Mouse (Mus musculus) spleen, postnatal 36 days (tissue): ENCODE results near the gene Ccdc38.
A peak's percentile ranks its signal among the peaks of the same experiment; 100 is the strongest.

Experiments used
- DNase-seq, 2 experiments: peaks; one replicate each; pipeline ENCODE4 v3.0.0; 2022; ENCODE audit warnings: low spot score in 2 of 2, mixed read lengths in 1 of 2

Gene Ccdc38

DNA sequence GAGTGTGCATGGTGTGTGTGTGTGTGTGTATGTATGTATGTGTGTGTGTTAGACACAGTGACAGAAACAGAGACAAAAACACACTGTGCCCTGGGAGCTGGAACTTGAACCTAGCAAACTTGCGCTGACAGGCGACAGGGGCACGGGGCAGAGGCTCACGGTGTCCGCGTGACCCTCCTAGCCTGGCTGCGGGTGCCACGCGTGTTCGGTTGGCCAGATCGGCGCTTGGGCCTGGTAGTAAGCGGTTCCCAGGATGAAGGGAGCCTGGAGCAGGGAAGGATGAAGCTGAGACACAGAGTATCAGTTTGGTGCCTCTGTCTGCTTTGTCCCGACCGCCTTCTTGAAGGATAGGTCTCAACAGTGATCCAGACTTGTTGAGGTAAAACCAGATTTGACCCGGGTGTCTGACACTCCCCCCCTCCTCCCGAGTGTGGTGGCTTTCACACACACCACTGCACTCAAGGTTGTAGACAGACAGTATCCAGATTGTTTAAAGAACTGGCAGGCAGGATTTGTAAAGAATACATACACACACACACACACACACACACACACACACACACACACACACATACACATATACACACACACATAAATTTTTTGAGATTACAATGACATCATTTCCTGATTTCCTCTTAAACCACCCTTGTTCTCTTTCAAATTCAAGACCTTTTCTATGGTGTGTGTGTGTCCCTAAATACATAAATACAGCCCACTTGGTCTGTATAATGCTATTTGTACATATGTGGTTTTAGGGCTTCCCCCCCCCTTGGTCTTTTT lies at the start of gene Ccdc38:
Ccdc38 (plus strand) TSS at position 202 of the 780 bp plus-strand sequence.
- DNase-seq = peak in 1 of 2 experiments; percentile 22

DNA sequence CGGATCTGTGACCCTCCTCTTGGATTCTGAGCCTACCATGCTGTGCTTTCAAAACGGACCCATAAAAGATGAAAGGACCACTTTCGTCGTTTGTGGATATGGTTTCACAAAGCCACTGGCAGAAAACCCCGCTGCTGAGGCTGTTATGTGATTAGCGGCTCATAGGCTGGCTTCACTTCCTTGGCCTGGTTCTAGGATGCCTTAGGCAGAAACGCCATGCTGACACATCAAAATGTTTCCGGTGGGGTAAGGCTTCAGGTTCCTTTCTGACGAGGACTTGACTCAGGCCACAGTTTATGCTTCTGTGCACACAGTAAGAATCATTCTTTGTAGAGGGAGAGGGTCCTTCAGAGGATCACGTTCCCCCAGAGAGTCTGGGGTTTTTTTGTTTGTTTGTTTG lies 39.6 kb upstream of the Ccdc38 start:
- no peak for DNase-seq

DNA sequence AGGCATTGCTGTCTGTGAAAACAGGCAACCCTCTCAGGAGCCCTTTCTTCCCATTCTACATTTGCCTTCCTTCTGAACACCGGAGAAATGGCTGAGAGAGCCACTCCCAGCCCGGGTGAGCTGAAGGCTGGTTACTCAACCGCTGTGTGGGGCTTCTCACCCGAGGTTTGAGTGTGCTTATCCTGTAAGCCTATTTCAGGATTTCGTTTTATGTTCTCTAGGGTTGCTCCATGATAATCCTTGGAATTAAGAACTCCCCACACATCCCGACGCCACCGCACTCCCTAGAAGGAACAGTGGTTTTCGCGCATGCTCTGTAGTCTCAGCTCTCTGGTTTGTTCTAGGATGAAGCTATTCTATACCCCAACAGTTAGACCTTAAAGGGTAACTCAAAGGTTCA lies 39.1 kb upstream of the Ccdc38 start:
- no peak for DNase-seq

DNA sequence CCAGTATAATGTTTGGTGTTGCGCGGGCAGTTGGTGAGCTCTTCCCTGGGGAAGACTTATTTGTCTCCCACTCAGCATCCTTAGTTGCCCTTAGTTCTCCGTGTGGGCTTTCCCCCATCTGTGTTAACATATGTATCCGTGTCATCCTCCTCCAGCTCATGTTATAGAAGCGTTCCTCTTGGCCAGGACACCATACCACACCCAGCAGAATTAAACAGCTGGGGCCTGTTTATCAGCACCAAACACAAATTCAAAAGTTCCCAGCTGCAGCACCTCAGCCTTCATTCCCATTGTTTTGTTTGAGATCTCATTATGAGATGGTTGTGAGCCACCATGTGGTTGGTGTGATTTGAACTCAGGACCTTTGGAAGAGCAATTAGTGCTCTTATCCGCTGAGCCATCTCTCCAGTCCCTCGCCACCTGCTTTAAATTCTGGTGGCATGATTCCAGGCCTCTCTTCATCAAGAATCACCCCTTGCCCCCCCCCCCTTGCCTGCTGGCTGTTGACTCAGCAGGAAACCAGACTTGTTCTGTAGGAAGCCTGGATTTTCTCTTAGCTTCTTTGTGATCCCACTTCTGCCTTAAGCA lies 32.0 kb upstream of the Ccdc38 start:
- no peak for DNase-seq

DNA sequence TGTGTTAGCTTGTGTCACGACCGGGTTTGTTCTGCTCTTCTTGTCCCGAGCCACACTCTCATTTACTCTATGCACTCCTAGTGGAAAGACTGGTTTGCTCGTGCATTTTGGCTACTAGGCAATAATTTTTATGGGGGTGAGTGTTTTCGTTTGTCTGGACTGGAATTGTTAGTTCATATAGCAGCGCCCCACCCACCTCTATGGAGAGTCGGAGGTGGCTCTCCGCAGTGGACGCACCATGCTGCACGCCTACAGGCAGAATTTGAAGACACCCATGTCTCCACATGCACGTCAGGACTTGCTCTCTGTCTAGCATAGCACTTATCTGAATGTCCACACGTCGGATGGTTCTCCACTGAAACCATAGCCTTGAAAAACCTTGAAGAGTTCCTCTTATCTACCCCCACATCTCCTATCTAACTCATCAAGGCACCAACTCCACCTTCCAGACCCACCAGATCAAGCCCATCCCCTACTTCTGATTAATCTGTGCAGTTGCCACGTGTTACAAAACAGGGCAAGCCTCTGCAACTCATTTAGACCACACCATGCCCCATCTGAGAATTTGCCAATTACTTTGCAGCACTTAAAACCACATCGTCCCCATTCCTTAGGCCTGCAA lies 30.8 kb upstream of the Ccdc38 start:
- no peak for DNase-seq

DNA sequence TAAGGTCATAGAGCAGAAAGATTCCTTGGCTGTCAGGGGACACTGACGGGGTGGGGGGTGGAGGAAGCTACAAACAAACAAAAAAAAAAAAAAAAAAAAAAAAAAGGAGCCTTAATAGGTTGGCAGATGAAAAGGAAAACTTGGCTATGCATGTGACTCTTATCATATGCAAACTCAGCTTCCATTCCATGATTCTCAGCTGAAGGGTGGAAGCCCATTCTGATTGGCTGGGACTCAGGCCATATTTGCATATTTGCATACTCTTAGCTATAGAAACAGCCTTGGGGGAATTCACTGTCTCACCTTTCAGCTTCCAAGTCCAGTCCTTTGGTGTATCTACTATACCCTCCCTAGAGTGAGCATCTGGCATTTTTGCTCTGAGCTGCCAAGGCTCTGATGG lies 25.0 kb upstream of the Ccdc38 start:
- no peak for DNase-seq

DNA sequence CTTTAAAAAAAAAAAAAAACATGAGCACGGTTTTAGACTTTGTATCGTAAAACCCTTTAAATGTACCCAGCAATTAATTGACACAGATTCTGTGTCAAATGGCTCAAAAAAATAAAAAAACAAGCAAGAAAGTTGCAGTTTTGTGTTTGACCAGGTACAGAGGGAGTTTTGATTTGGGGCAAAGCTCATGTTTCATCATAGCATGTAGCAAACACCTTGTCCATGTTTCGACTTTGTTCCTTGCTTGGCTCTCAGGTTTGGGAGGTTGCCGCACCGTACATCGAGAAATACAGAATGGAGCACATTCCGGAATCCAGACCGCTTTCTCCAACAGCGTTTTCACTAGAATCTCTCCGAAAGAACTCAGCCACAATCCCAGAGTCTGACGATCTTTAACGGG lies 24.5 kb upstream of the Ccdc38 start:
- no peak for DNase-seq

DNA sequence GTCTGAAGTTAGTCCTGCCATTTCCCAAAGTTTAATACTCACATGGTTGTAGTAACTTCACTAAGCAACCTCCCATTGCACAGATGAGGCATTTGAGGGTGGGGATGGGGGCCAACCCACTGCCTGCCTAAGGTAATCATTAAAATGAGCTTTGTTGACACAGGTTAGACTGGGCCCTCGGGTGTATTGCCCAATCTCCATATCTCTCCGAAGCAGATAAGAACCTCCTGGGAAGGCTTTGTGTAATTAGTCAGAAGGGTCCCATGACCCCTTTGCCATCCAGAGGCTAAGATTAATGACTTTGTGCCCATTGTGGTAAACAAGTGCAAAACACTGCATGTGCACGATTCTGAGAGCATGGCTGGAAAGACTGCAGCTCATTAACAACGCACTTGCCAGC lies 22.7 kb upstream of the Ccdc38 start:
- no peak for DNase-seq

DNA sequence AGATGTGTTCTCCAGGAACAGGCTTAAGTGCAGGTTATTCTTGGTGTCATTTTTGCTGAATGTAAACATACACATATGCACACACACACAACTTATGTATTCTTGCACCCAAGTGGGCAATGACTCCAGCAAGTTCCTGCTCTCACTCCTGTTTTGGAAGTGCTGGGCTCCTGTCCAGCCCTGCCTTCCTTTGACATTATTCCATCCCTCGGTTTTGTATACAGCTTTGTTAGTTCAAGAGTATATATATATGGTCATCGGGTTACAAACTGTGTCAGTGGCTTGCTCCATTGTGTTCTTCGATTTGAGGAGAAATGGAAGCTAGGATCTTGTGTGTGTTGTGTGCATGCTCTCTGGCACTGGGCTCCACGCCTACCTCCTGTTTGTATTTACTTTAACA lies 22.2 kb upstream of the Ccdc38 start:
- no peak for DNase-seq

DNA sequence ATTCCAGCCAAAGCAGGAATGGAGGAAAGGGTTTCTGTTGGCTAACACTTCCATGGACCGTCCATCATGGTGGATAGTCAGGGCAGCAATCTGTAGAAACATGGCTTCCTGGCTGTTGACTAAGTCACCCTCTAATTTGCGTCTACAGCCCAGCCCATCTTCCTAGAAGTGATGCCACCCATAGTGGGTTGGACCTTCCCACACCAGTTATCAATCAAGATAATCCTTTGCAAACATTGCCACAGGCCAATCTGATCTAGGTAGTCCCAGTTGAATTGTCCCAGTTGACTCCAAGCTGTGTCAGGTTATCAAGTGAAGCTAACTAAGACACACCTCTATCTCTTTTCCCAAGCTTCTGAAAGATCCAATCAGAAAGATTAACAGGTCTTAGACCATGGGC lies 21.8 kb upstream of the Ccdc38 start:
- no peak for DNase-seq

DNA sequence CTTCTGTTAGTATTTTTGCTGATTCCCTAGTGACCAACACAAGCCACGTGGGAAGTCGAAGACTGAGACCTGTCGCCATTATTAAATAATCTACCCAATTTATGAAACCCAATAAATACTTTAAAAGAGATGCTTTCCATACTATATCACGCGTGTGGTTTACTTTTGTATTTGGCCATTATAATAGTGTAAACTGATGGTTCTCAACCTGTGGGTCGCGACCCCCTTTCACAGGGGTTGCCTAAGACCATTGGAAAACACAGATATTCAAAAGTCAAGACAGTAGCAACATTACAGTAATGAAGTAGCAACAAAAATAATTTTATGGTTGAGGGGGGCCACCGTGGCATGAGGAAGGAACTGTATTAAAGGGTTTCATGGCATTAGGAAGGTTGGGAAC lies 21.3 kb upstream of the Ccdc38 start:
- DNase-seq = no peak

DNA sequence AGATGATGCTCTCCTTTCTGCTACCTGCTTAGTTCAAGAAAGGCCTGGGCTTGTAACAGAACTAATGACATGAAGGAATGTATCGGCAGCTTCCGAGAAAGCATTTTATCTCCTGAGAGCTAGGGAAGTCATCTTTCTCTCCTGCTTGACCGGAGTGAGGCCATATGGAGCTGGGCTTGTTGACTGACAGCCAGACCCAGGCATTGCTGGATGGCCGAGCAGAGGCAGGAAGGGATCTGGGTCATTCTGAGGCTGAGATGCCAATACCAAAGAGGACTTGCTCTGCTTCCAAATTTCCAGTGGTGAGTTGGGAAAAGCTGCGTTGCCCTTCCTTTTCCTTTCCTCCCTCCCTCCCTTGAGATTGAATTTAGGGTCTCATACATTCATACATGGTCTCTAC lies 20.7 kb upstream of the Ccdc38 start:
- no peak for DNase-seq

DNA sequence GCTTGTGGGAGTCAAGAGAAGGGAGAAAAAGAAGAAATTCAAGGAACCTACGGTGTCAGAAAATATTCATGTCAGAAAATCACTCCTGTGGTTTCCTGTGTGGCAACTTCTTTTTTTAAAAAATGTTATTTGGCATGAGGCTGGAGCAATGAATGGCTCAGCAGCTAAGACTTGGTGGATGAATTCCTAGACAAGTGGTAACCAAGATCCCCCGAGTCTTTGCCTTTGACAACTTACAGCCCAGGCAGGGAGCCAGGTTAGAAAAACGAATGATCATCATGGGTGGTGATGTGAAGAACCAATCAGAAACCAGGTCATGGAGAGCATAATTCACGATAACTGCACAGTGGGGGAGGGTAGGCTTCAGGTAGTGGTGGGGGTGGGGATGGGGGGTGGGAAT lies 19.4 kb upstream of the Ccdc38 start:
- no peak for DNase-seq

DNA sequence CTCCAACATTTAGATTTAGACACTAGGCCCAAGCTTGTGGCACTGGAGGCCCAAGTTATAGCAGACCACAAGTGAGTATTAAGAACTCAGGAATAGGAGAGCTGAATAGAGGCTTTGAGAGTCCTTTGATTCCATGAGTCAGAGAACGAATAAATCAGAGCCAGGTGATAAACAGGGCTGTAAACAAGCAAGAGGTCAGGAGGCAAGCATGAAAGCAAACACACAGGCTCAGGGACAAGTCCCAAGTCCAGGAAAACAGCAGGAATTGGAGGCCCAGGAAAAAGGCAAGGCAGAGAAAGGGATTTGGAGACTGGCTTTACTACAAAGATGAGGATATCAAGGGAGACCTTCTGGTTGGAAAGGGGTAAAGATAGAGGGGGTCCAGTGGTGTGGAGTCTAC lies 15.1 kb upstream of the Ccdc38 start:
- no peak for DNase-seq

DNA sequence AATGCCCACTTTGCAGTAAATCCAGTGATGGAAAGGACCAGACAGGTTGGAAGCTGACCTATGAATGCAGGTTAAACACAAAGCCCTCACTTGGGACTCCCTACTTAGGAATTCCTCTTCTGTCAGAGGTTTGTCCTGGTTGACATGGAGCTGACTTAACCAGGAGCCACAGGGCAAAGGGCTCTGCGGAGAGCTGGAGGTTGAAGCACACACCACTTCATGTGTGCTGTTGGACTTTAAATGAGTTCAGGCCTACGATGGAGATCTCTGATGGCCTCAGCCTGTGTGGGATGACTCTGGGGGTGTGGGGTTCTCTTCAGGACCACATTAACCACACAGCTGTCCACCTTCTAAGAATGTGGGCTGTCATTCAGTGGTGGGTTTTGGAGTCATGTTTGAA lies 2.1 kb upstream of the Ccdc38 start:
- DNase-seq = no peak

DNA sequence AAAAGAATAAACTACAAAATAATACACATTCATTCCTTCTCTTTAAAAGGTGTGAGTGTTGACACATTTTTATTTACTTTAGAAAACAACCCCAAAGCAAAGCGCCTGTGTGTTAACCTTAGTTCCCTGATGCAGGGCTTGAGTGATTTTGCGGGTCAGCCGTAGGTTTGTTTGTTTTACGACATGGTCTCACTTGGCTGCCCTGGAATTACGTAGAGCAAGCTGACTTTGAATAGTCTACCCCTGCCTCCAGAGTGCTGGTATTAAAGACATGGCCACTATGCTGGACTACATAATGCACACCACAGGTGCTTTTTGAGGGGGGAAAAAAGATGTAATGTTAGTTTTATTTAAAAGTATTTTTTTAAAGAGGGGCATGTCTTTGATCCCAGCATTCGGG lies 1.6 kb upstream of the Ccdc38 start:
- DNase-seq = no peak

DNA sequence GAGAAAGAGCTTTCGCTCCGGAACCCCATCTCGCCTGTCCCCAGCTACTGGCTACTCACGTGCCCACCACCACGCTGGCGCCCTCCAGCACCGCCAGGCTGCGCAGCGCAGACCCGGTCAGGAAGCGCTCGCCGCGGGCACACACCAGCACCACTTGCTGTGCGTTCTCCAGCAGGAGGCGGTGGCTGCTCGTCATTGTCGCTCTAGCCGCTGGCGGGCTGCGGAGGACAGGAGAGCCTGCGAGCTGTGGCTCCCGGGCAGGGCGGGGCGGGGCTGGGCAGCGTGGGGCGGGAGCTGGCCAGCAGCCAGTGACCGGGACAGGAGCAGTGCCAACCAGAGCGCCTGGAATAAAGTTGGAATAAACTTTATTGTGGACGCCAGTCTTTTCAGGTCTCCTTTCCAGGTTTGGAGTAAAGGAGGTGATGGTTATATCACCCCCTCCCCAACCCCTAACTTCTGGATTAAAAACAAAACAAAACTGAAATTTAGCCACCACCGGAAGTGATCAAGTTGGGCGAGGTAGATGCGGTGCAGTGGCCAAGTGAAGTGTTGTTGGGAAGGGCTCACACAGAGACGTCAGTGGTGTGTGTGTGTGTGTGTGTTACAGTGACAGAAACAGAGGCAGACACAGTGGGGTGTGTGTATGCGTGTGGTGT lies 529 bp upstream of the Ccdc38 start, which contains the start of gene Amdhd1:
Amdhd1 (minus strand) TSS at position 259 of the 656 bp plus-strand sequence.
- DNase-seq = peak; percentile 86

DNA sequence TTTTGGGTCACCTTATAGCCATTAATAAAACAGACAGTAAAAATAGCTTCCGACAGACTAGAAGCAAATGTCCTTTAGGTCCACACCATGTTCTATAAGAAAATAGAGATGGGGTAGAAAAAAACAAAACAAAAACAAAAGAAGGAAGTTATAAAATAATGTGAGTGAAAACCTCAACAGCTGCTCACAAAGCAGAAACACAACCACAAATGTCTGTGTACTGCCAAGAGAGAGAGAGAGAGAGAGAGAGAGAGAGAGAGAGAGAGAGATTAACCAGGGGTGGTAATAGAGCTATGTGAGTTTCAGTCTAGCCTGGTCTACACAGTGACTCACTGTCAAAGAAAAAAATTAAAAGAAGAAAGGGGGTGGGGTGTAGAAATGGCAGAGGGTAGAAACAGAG lies 1.2 kb downstream of the Ccdc38 start:
- DNase-seq = no peak

DNA sequence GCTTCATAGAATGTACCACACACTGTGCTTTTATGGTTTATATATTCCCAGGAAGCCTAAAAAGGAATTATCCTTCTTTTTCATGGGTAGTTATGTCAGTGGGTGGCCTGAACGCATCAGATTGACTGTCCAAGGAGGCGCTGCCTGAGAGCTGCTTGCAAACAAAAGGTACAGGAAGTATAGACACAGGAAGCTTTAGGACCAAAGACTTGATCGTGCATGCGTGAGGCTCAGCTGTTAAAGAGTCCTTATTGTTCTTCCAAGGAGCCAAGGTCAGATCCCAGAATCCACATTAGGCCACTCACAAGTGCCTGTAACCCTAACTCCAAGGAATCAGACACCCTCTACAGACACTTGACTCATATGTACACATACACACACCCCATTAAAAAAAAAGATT lies 1.9 kb downstream of the Ccdc38 start:
- no peak for DNase-seq

DNA sequence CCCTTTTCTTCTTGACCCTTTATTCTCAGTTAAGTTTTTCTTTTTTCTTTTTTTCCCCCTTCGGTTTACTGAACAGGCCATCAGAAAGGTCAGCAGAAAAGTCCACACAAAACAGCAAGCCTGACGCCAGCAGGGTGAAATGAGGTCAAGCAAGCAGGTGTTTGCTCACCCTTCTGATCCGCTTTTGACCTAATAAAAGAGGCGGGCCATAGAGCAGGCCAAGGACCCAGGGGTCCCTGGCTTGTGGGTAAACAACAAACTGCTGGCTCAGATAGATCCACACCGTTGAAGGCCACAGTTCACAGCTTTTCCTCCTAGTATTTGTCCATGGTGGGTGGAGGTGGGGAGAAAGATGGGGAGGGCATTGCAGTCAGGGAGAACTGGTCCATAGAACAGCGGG lies 2.7 kb downstream of the Ccdc38 start:
- DNase-seq = no peak

DNA sequence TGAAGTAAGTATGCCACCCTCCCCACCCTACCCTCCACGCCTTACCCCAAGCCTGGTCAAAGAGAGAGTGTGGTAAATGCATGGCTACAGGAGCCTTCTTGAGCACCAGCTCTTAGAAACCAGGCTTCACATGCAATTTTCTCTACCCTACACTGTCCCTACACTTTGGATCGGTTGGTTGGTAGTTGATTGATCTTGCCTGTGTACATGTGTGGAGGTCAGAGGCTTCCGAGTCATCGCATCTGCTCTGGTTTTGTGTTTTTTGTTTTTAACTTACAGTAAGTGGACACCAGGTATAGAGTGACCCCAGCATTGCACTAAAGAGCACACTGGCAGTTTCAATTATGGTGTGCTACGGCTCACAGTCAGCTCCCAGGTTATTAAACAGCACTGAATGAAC lies 3.7 kb downstream of the Ccdc38 start:
- DNase-seq = no peak

DNA sequence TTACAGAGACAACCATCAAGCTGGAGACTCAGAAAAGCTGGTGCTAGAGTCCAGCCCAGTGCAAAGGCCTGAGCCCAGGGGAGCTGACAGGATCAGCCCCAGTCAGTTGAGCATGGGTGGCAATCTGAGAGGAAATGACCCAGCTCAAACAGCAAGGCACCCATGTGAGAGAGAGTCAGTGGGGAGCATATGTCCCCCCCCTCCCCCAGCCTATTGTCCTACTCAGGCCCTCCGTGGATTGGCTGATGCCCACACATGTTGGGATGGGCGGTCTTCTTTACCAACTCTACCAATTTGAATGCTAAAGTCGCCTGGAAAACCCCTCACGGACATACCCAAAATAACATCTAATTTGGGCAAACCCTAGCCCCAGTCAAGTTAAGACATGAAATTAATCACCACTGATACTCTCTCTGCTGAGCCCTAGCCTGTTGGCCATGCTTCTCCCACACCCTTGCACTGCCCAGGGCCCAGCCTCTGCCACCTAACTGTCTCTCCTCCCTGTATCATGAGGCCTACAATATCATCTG lies 7.4 kb downstream of the Ccdc38 start:
- DNase-seq = no peak
